Mouse (Mus musculus): Measurements from ENCODE around the gene Gabbr2.

DNA sequence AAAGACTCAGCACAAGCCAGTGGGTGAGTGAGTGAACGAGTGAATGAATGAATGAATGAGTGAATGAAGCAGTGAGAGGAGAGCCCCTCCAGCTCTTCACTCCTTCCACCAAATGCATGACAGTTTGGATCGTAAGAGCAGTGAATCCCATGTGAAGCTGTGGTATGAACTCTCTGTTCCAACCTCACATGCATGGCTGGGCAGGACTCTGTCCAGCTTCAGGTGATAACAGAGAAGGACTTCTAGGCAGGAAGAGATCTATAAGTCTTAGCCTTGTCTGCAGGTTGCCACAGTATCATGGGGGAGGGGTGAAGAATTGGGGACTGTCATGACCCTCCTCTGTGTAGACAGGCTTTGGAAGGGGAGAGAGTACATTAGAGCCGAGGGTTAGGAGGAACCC, 122.8 kb downstream of the Gabbr2 start:
- TF ChIP-seq GATA1 (IDR thresholded peaks at IDR 0.05; ENCODE audit: low read length) (no peak), TAL1 (IDR thresholded peaks at IDR 0.05; ENCODE audit: low read length) (no peak)

Data from erythroblast, embryonic 14.5 days (primary cell).